In genomic region chr12:112950761-112951129, GRCm38 (mm10) we compare ENCODE assay signal across 7 mouse cellular contexts. TPM values are rescaled to one million over a fixed set of nuclear protein-coding genes. Genes with fewer than 3 reads are reported as not detected.
A peak's percentile ranks its signal among the peaks of the same experiment; 100 is the strongest.
DNase-seq lines count a peak whose midpoint lies in the region; ATAC-seq lines count a peak whose summit lies in the region.

No protein-coding gene starts in this region.

- peak overlapping the region; percentile 40; the same call in 1 of the 2 replicates for H3K9ac ChIP-seq in lung, embryonic 16.5 days (ENCODE audit: low read length)
- H3K9ac ChIP-seq in embryonic facial prominence, embryonic 14.5 days (ENCODE audit: low read depth, low read length) = peak overlapping the region; percentile 80
- H3K9ac ChIP-seq in intestine, embryonic 16.5 days (ENCODE audit: low read depth, low read length) = peak overlapping the region; percentile 74
- H3K9ac ChIP-seq in neural tube, embryonic 15.5 days (replicated peaks) = peak overlapping the region; percentile 77

- no peak for DNase-seq in lung, postnatal 25 days (ENCODE audit: low spot score)
- no peak for DNase-seq in embryonic facial prominence, embryonic 14.5 days (ENCODE audit: low spot score)
- no peak for DNase-seq in ovary, adult 18-20 months (ENCODE audit: low spot score)
- DNase-seq in left cerebral cortex, adult 9 months (ENCODE audit: low spot score in 2 of 2) = no peak

- peak overlapping the region; percentile 84 for H3K27ac ChIP-seq in lung, embryonic 16.5 days (ENCODE audit: low read length)
- peak overlapping the region; percentile 3; the same call in 1 of the 2 replicates for H3K27ac ChIP-seq in embryonic facial prominence, embryonic 14.5 days (replicated peaks; ENCODE audit: low read depth, low read length)
- H3K27ac ChIP-seq in intestine, embryonic 16.5 days (ENCODE audit: low read length) = peak overlapping the region; percentile 50
- peak overlapping the region; percentile 92 for H3K27ac ChIP-seq in neural tube, embryonic 15.5 days (replicated peaks)

- H3K36me3 ChIP-seq in lung, embryonic 16.5 days (ENCODE audit: control insufficient read depth, insufficient read depth, low read length) = no peaks in the 10 kb centered on the region
- no peaks in the 10 kb centered on the region for H3K36me3 ChIP-seq in embryonic facial prominence, embryonic 14.5 days (ENCODE audit: control insufficient read depth, insufficient read depth, low read length)
- no peaks in the 10 kb centered on the region for H3K36me3 ChIP-seq in intestine, embryonic 16.5 days (ENCODE audit: control insufficient read depth, insufficient read depth, low read length)
- H3K36me3 ChIP-seq in neural tube, embryonic 15.5 days = no peaks in the 10 kb centered on the region

- 0 out of 2 replicates have a peak, but pooled peaks have one; percentile 8 for ATAC-seq in lung, embryonic 16.5 days (ENCODE audit: low read depth)
- peak; percentile 5; the same call in 1 of the 2 replicates for ATAC-seq in embryonic facial prominence, embryonic 14.5 days (ENCODE audit: low read depth)
- 0 out of 2 replicates have a peak, but pooled peaks have one; percentile 5 for ATAC-seq in intestine, embryonic 16.5 days
- ATAC-seq in neural tube, embryonic 15.5 days (ENCODE audit: low FRiP score) = peak; percentile 58

- H3K4me2 ChIP-seq in lung, embryonic 16.5 days (ENCODE audit: low read depth, low read length) = peak overlapping the region; percentile 87
- H3K4me2 ChIP-seq in embryonic facial prominence, embryonic 14.5 days (ENCODE audit: low read depth, low read length) = peak overlapping the region; percentile 97
- peak overlapping the region; percentile 94 for H3K4me2 ChIP-seq in intestine, embryonic 16.5 days (ENCODE audit: low read depth, low read length)
- peak overlapping the region; percentile 90 for H3K4me2 ChIP-seq in neural tube, embryonic 15.5 days

- H3K9me3 ChIP-seq in lung, embryonic 16.5 days (ENCODE audit: control insufficient read depth, low read length) = no peaks in the 10 kb centered on the region
- no peaks in the 10 kb centered on the region for H3K9me3 ChIP-seq in embryonic facial prominence, embryonic 14.5 days (ENCODE audit: control insufficient read depth, low read length)
- H3K9me3 ChIP-seq in intestine, embryonic 16.5 days (ENCODE audit: control insufficient read depth, low read length) = no peaks in the 10 kb centered on the region
- no peaks in the 10 kb centered on the region for H3K9me3 ChIP-seq in neural tube, embryonic 15.5 days (replicated peaks)

- peaks cover 21% of the 10 kb centered on the region for H3K4me1 ChIP-seq in lung, embryonic 16.5 days (replicated peaks; ENCODE audit: control insufficient read depth, insufficient read depth, low read length)
- peaks cover 7% of the 10 kb centered on the region; the same call in 1 of the 2 replicates for H3K4me1 ChIP-seq in embryonic facial prominence, embryonic 14.5 days (ENCODE audit: control insufficient read depth, insufficient read depth, low read length)
- H3K4me1 ChIP-seq in intestine, embryonic 16.5 days (ENCODE audit: control insufficient read depth, insufficient read depth, low read length) = peaks cover 20% of the 10 kb centered on the region
- peaks cover 28% of the 10 kb centered on the region for H3K4me1 ChIP-seq in neural tube, embryonic 15.5 days

- no peaks in the 10 kb centered on the region for H3K27me3 ChIP-seq in lung, embryonic 16.5 days (ENCODE audit: control insufficient read depth, insufficient read depth, low read depth, low read length)
- no peaks in the 10 kb centered on the region for H3K27me3 ChIP-seq in embryonic facial prominence, embryonic 14.5 days (replicated peaks; ENCODE audit: control insufficient read depth, insufficient read depth, low read length)
- no peaks in the 10 kb centered on the region for H3K27me3 ChIP-seq in intestine, embryonic 16.5 days (replicated peaks; ENCODE audit: control insufficient read depth, insufficient read depth, low read length)
- H3K27me3 ChIP-seq in neural tube, embryonic 15.5 days (replicated peaks) = no peaks in the 10 kb centered on the region; the same call in 1 of the 2 replicates

- WGBS in lung, embryonic 16.5 days = 5% methylated on average over 6 of the region's 6 CpGs
- WGBS in embryonic facial prominence, embryonic 14.5 days = 6% methylated on average over 6 of the region's 6 CpGs
- WGBS in intestine, embryonic 16.5 days = 4% methylated on average over 6 of the region's 6 CpGs
- WGBS in neural tube, embryonic 15.5 days = 5% methylated on average over 6 of the region's 6 CpGs

- peak overlapping the region; percentile 71 for H3K4me3 ChIP-seq in lung, embryonic 16.5 days (ENCODE audit: low read length)
- H3K4me3 ChIP-seq in embryonic facial prominence, embryonic 14.5 days (ENCODE audit: low read depth, low read length) = peak overlapping the region; percentile 65
- H3K4me3 ChIP-seq in intestine, embryonic 16.5 days (ENCODE audit: low read length) = peak overlapping the region; percentile 64
- H3K4me3 ChIP-seq in neural tube, embryonic 15.5 days (replicated peaks) = peak overlapping the region; percentile 60

RNA-seq across cellular contexts. Expression of gene Nudt14, which starts 8.8 kb away (rescaled TPM):
- 109 and 121 TPM in 2 replicates for polyA plus RNA-seq in lung, embryonic 16.5 days (2015; fragmentation: Nextera tagmentation; extraction: Ambion mirVana)
- polyA plus RNA-seq in embryonic facial prominence, embryonic 14.5 days (2014; fragmentation: Nextera tagmentation; extraction: Ambion mirVana) = 87.3 and 87.4 TPM in 2 replicates
- 100 and 102 TPM in 2 replicates for polyA plus RNA-seq in intestine, embryonic 16.5 days (2015; fragmentation: Nextera tagmentation; extraction: Ambion mirVana)
- 62.4 and 66.8 TPM in 2 replicates for polyA plus RNA-seq in neural tube, embryonic 15.5 days (2015; fragmentation: Nextera tagmentation; extraction: Ambion mirVana)

RNA-seq across cellular contexts. Expression of gene Jag2, which starts 21.2 kb away (rescaled TPM):
- polyA plus RNA-seq in lung, embryonic 16.5 days (2015; fragmentation: Nextera tagmentation; extraction: Ambion mirVana) = 5.6 and 6.5 TPM in 2 replicates
- polyA plus RNA-seq in embryonic facial prominence, embryonic 14.5 days (2014; fragmentation: Nextera tagmentation; extraction: Ambion mirVana) = 9.4 and 13.1 TPM in 2 replicates
- polyA plus RNA-seq in intestine, embryonic 16.5 days (2015; fragmentation: Nextera tagmentation; extraction: Ambion mirVana) = 2.2 and 2.4 TPM in 2 replicates
- 13.6 and 14.8 TPM in 2 replicates for polyA plus RNA-seq in neural tube, embryonic 15.5 days (2015; fragmentation: Nextera tagmentation; extraction: Ambion mirVana)

RNA-seq across cellular contexts. Expression of gene Btbd6, which starts 25.5 kb away (rescaled TPM):
- polyA plus RNA-seq in lung, embryonic 16.5 days (2015; fragmentation: Nextera tagmentation; extraction: Ambion mirVana) = 23.8 and 26.2 TPM in 2 replicates
- polyA plus RNA-seq in embryonic facial prominence, embryonic 14.5 days (2014; fragmentation: Nextera tagmentation; extraction: Ambion mirVana) = 20.8 and 22.8 TPM in 2 replicates
- polyA plus RNA-seq in intestine, embryonic 16.5 days (2015; fragmentation: Nextera tagmentation; extraction: Ambion mirVana) = 20.2 and 20.9 TPM in 2 replicates
- 46.3 and 50.0 TPM in 2 replicates for polyA plus RNA-seq in neural tube, embryonic 15.5 days (2015; fragmentation: Nextera tagmentation; extraction: Ambion mirVana)

RNA-seq across cellular contexts. Expression of gene Brf1, which starts 49.8 kb away (rescaled TPM):
- polyA plus RNA-seq in lung, embryonic 16.5 days (2015; fragmentation: Nextera tagmentation; extraction: Ambion mirVana) = 55.5 TPM in 2 replicates
- 50.0 and 54.3 TPM in 2 replicates for polyA plus RNA-seq in embryonic facial prominence, embryonic 14.5 days (2014; fragmentation: Nextera tagmentation; extraction: Ambion mirVana)
- 36.5 and 41.6 TPM in 2 replicates for polyA plus RNA-seq in intestine, embryonic 16.5 days (2015; fragmentation: Nextera tagmentation; extraction: Ambion mirVana)
- polyA plus RNA-seq in neural tube, embryonic 15.5 days (2015; fragmentation: Nextera tagmentation; extraction: Ambion mirVana) = 44.1 and 49.3 TPM in 2 replicates

Comparison
In these comparisons a context has a peak if more than half of its experiments do, and no peak if none do; other contexts are left out.
1. ATAC-seq: peak in every context shown above with its lines; median percentile 58 in neural tube, embryonic 15.5 days; 8 in lung, embryonic 16.5 days; 5 in embryonic facial prominence, embryonic 14.5 days; 5 in intestine, embryonic 16.5 days.
2. H3K27ac ChIP-seq: peak in every context shown above with its lines; median percentile 92 in neural tube, embryonic 15.5 days; 84 in lung, embryonic 16.5 days; 50 in intestine, embryonic 16.5 days; 3 in embryonic facial prominence, embryonic 14.5 days.